Comparison of ENCODE assay signal across 9 mouse cellular contexts in the genomic region with DNA sequence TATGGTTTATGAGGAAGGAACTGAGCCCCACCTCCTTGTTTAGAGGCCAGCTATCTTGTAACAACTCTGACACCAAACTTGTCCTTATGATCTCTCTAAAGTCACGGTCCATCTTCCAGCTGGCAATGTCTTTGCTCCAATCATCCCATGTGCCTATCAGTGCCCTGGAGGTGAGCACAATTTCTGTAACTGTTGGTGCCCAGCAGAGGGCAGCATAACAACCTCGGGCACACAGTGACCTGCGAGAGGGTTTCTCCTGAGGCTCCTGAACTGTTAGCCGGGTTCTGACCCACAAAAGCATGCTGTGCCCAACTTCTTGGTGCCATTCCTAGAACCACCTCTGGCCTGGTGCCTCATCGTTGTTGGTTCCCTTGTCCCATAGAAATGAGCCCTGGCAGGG.
DNase-seq lines count a peak whose midpoint lies in the region; ATAC-seq and TF ChIP-seq lines count a peak whose summit lies in the region.
"Had no signal": no experiment of that assay in that cellular context is flagged by ENCODE, and none has a peak within 500 bp of the region (broad histone marks: within the 10 kb centered on the region; RNA-seq: fewer than 3 reads in every experiment).

No protein-coding gene starts in this region.

- no peak overlapping the region for H3K27ac ChIP-seq in midbrain, embryonic 10.5 days (replicated peaks)
- H3K27ac ChIP-seq in midbrain, embryonic 15.5 days = no peak overlapping the region
- no peak overlapping the region for H3K27ac ChIP-seq in forebrain, embryonic 14.5 days (ENCODE audit: low read depth, low read length)
- H3K27ac ChIP-seq: heart, embryonic 13.5 days had no signal

- no peaks in the 10 kb centered on the region for H3K4me1 ChIP-seq in midbrain, embryonic 10.5 days
- 0 out of 2 replicates have a peak, but pooled peaks cover 7% of the 10 kb centered on the region for H3K4me1 ChIP-seq in midbrain, embryonic 15.5 days
- H3K4me1 ChIP-seq in forebrain, embryonic 14.5 days (ENCODE audit: control insufficient read depth, insufficient read depth, low read length) = no peaks in the 10 kb centered on the region
- H3K4me1 ChIP-seq in lung, adult 2 months (ENCODE audit: control insufficient read depth, insufficient read depth, low read length) = no peaks in the 10 kb centered on the region
- H3K4me1 ChIP-seq: heart, embryonic 13.5 days had no signal

- TF ChIP-seq CTCF in brain, embryonic 14.5 days (IDR thresholded peaks at IDR 0.05; ENCODE audit: borderline replicate concordance, extremely low read depth, insufficient read depth, insufficient read length) = peak; percentile 71
- TF ChIP-seq CTCF in lung, adult 2 months (IDR thresholded peaks at IDR 0.05; ENCODE audit: insufficient read depth, low read length) = peak; percentile 69

- no peak overlapping the region for H3K4me3 ChIP-seq in midbrain, embryonic 10.5 days
- no peak overlapping the region for H3K4me3 ChIP-seq in midbrain, embryonic 15.5 days
- no peak overlapping the region for H3K4me3 ChIP-seq in forebrain, embryonic 14.5 days (ENCODE audit: low read depth, low read length)
- no peak overlapping the region for H3K4me3 ChIP-seq in lung, adult 2 months (replicated peaks; ENCODE audit: extremely low read depth, low read depth, low read length)
- H3K4me3 ChIP-seq: heart, embryonic 13.5 days had no signal

- ATAC-seq in midbrain, embryonic 15.5 days (replicated peaks) = no peak
- peak; percentile 55; the same call in 1 of the 2 replicates for ATAC-seq in forebrain, embryonic 14.5 days
- no peak for ATAC-seq in inflammation-experienced regulatory T-cells, adult 6 months

- DNase-seq in embryo, embryonic 10 days (ENCODE audit: low spot score) = peak; percentile 59
- no peak for DNase-seq in embryo, embryonic 9.5 days (ENCODE audit: extremely low spot score)
- peak; percentile 34 for DNase-seq in midbrain, embryonic 10.5 days (ENCODE audit: low spot score)
- DNase-seq in brain, embryonic 14.5 days (ENCODE audit: low read depth) = peak; percentile 31
- peak; percentile 14 for DNase-seq in forebrain, embryonic 14.5 days (ENCODE audit: low spot score)
- DNase-seq in lung, adult 2 months = peak; percentile 24

- no peak overlapping the region for H3K9ac ChIP-seq in midbrain, embryonic 15.5 days
- H3K9ac ChIP-seq in forebrain, embryonic 14.5 days (ENCODE audit: low read length) = no peak overlapping the region
- H3K9ac ChIP-seq: heart, embryonic 13.5 days had no signal

- no peak overlapping the region for H3K4me2 ChIP-seq in midbrain, embryonic 15.5 days
- no peak overlapping the region for H3K4me2 ChIP-seq in forebrain, embryonic 14.5 days (ENCODE audit: low read length)
- H3K4me2 ChIP-seq: heart, embryonic 13.5 days had no signal

- no peaks in the 10 kb centered on the region for H3K27me3 ChIP-seq in midbrain, embryonic 10.5 days (ENCODE audit: low read depth, poor library complexity, severe bottlenecking)
- no peaks in the 10 kb centered on the region for H3K27me3 ChIP-seq in midbrain, embryonic 15.5 days (replicated peaks)
- H3K27me3 ChIP-seq in forebrain, embryonic 14.5 days (replicated peaks; ENCODE audit: control insufficient read depth, insufficient read depth, low read length) = no peaks in the 10 kb centered on the region
- H3K27me3 ChIP-seq: heart, embryonic 13.5 days had no signal

- no peaks in the 10 kb centered on the region for H3K36me3 ChIP-seq in midbrain, embryonic 10.5 days
- H3K36me3 ChIP-seq in midbrain, embryonic 15.5 days (replicated peaks) = no peaks in the 10 kb centered on the region
- no peaks in the 10 kb centered on the region for H3K36me3 ChIP-seq in forebrain, embryonic 14.5 days (ENCODE audit: control insufficient read depth, insufficient read depth, low read length)
- H3K36me3 ChIP-seq: heart, embryonic 13.5 days had no signal

- WGBS in midbrain, embryonic 10.5 days = 37% methylated on average over 5 of the region's 5 CpGs
- WGBS in midbrain, embryonic 15.5 days = 42% methylated on average over 5 of the region's 5 CpGs
- 40% methylated on average over 5 of the region's 5 CpGs for WGBS in forebrain, embryonic 14.5 days
- WGBS in lung, adult 2 months = 29% methylated on average over 5 of the region's 5 CpGs

- no peaks in the 10 kb centered on the region for H3K9me3 ChIP-seq in midbrain, embryonic 10.5 days (replicated peaks)
- H3K9me3 ChIP-seq in midbrain, embryonic 15.5 days = no peaks in the 10 kb centered on the region
- H3K9me3 ChIP-seq in forebrain, embryonic 14.5 days (replicated peaks; ENCODE audit: control insufficient read depth, low read length) = no peaks in the 10 kb centered on the region
- H3K9me3 ChIP-seq: heart, embryonic 13.5 days had no signal

- no peak for TF ChIP-seq POLR2A in brain, embryonic 14.5 days (IDR thresholded peaks at IDR 0.05; ENCODE audit: borderline replicate concordance, extremely low read depth, insufficient read depth, insufficient read length, poor library complexity, severe bottlenecking)
- no peak for TF ChIP-seq POLR2A in lung, adult 2 months (IDR thresholded peaks at IDR 0.05; ENCODE audit: borderline replicate concordance, extremely low read depth, low read depth, low read length)
